Mouse (Mus musculus) midbrain, embryonic 15.5 days (tissue): ENCODE results near the gene Tmem143. TPM values are rescaled to one million over a fixed set of nuclear protein-coding genes. Genes with fewer than 3 reads are reported as not detected.
"Not testable (repeated sequence)": the region's sequence is repeated elsewhere in the genome, so short reads cannot be mapped to it uniquely, and the experiment has no call there.

Experiments
- ATAC-seq: fragments of 200-750 bp; cut with Nextera tagmentation; replicated peaks from 2 replicates; pipeline ENCODE4 v1.8.0; 2017; ENCODE audit warnings: moderate TSS enrichment
- H3K27ac ChIP-seq: fragments of 300-500 bp; sonication (generic); 2 replicates; pipeline ENCODE4 v1.5.1; 2015; ENCODE audit warnings: mild to moderate bottlenecking, inconsistent platforms
- H3K27me3 ChIP-seq: fragments of 300-500 bp; sonication (generic); replicated peaks from 2 replicates; pipeline ENCODE4 v1.6.1; 2015; ENCODE audit warnings: inconsistent platforms
- H3K36me3 ChIP-seq: fragments of 300-500 bp; sonication (generic); replicated peaks from 2 replicates; pipeline ENCODE4 v1.6.1; 2015; ENCODE audit warnings: inconsistent platforms
- H3K4me1 ChIP-seq: fragments of 300-500 bp; sonication (generic); 2 replicates; pipeline ENCODE4 v1.6.1; 2015; ENCODE audit warnings: inconsistent platforms
- H3K4me2 ChIP-seq: fragments of 300-500 bp; sonication (generic); 2 replicates; pipeline ENCODE4 v1.6.1; 2015; ENCODE audit warnings: inconsistent platforms, mild to moderate bottlenecking, moderate library complexity
- H3K4me3 ChIP-seq: fragments of 300-500 bp; sonication (generic); 2 replicates; pipeline ENCODE4 v1.5.1; 2015; ENCODE audit warnings: mild to moderate bottlenecking, inconsistent platforms
- H3K9ac ChIP-seq: fragments of 300-500 bp; sonication (generic); 2 replicates; pipeline ENCODE4 v1.6.1; 2015; ENCODE audit warnings: mild to moderate bottlenecking, inconsistent platforms
- H3K9me3 ChIP-seq: fragments of 300-500 bp; sonication (generic); 2 replicates; pipeline ENCODE4 v1.6.1; 2016; ENCODE audit warnings: inconsistent platforms
- WGBS: fragments of 180-500 bp; shearing (Covaris S2); methylation state at CpG from one replicate; pipeline ENCODE4 v1.1.7; 2015; ENCODE audit warnings: mixed read lengths; 5-methylcytosine and 5-hydroxymethylcytosine counted together
- polyA plus RNA-seq: library from polyadenylated mRNA; unstranded; fragments of >200 nt; fragmentation: Nextera tagmentation; extraction: Ambion mirVana; gene quantifications from 2 replicates; pipeline ENCODE4 v1.2.1, GENCODE M21; 2015

Gene Tmem143
- polyA plus RNA-seq, 1 experiment from 2014 or later = 10.2 TPM

- 0 out of 2 replicates have a peak, but pooled peaks cover 3% of the 10 kb centered on the region for H3K27me3 ChIP-seq
- H3K9ac ChIP-seq = no peak overlapping the region
- H3K4me3 ChIP-seq = no peak overlapping the region
- H3K9me3 ChIP-seq = no peaks in the 10 kb centered on the region
- H3K4me2 ChIP-seq = no peak overlapping the region
- no peak for ATAC-seq
- 57% methylated on average over 14 of the region's 14 CpGs for WGBS
- peaks cover 38% of the 10 kb centered on the region for H3K4me1 ChIP-seq
- no peaks in the 10 kb centered on the region for H3K36me3 ChIP-seq
- no peak overlapping the region for H3K27ac ChIP-seq
Measured at GRCm38 (mm10) chr7:45919083-45919671, 22.4 kb downstream of the Tmem143 start.

- H3K36me3 ChIP-seq = no peaks in the 10 kb centered on the region
- no peaks in the 10 kb centered on the region for H3K9me3 ChIP-seq
- H3K4me1 ChIP-seq = peaks cover 40% of the 10 kb centered on the region
- H3K27ac ChIP-seq = no peak overlapping the region
- H3K27me3 ChIP-seq = 0 out of 2 replicates have a peak, but pooled peaks cover 3% of the 10 kb centered on the region
- no peak overlapping the region for H3K4me3 ChIP-seq
- no peak overlapping the region for H3K9ac ChIP-seq
- ATAC-seq = no peak
- no peak overlapping the region for H3K4me2 ChIP-seq
- WGBS = 90% methylated on average over 4 of the region's 4 CpGs
Measured at GRCm38 (mm10) chr7:45919761-45920160, 23.0 kb downstream of the Tmem143 start.

DNA sequence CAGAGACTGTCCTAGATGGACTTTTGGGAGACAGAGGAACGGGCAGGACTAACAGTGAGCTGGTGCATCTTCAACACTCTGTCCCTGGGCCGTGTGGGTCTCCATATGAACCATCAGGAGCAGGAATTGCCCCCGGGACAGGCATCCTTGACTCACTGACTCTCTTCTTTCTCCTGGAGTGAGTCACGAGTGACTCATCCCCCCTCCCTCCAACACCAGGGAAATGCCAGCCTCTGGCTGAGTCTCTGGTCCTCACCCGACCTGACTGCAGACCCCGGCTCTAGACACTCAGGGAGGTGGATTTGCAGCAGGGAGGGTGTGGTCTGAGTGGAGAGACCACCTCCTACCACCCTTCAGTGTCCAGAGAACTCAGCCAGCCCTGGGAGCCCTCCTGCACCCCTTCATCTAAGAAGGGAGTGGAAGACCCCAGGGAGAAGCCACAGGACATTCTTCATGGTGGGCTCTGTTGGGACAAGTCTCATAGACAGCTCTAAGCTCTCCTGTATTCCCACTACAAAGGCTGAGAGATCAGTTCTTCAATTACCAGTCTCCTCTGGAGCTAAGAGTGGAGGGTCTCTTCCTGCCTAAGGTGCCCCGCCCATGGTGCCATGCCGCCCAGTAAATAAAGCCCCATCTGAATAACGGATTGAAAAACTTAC, 24.0 kb downstream of the Tmem143 start:
- Histone ChIP-seq H3K9ac (no peak overlapping the region), H3K4me2 (0 out of 2 replicates have a peak overlapping the region, but pooled peaks have one; percentile 3), H3K4me3 (peak overlapping the region; percentile 2; the same call in 1 of the 2 replicates), H3K4me1 (peaks cover 36% of the 10 kb centered on the region), H3K36me3 (no peaks in the 10 kb centered on the region), H3K27ac (no peak overlapping the region), H3K9me3 (no peaks in the 10 kb centered on the region), H3K27me3 (0 out of 2 replicates have a peak, but pooled peaks cover 3% of the 10 kb centered on the region)
- WGBS = 59% methylated on average over 9 of the region's 9 CpGs
- no peak for ATAC-seq

DNA sequence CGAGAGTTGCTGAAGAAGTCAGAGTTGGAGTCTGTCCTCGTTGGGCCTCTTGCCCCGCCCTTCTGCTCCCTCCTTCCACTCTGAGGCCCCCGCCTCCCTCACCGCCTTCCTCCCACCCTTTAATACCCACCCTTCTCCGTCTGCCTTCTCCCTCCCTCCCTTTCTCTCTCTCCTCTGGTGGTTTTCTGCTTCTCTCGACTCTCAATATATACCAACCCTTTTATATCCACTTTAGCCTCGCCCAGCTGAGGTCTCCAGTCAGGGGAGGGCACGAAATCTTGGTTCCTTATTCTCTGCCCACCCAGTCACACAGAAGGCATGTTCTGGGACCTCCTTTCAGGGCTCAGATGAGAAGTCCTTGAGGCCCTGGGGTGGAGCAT, 24.5 kb downstream of the Tmem143 start, which contains the start of gene Emp3:
Gene Emp3 (minus strand): TSS at position 163 of the 380 bp plus-strand sequence.
- 48% methylated on average over 9 of the region's 9 CpGs for WGBS
- Histone ChIP-seq H3K4me1 (peaks cover 31% of the 10 kb centered on the region), H3K9me3 (no peaks in the 10 kb centered on the region), H3K4me3 (peak within 1 kb of the TSS; percentile 2; the same call in 1 of the 2 replicates), H3K27me3 (0 out of 2 replicates have a peak, but pooled peaks cover 3% of the 10 kb centered on the region), H3K9ac (no peak within 1 kb of the TSS), H3K27ac (0 out of 2 replicates have a peak within 1 kb of the TSS, but pooled peaks have one; percentile 80), H3K36me3 (no peaks in the 10 kb centered on the region), H3K4me2 (0 out of 2 replicates have a peak within 1 kb of the TSS, but pooled peaks have one; percentile 3)
- ATAC-seq = no peak

DNA sequence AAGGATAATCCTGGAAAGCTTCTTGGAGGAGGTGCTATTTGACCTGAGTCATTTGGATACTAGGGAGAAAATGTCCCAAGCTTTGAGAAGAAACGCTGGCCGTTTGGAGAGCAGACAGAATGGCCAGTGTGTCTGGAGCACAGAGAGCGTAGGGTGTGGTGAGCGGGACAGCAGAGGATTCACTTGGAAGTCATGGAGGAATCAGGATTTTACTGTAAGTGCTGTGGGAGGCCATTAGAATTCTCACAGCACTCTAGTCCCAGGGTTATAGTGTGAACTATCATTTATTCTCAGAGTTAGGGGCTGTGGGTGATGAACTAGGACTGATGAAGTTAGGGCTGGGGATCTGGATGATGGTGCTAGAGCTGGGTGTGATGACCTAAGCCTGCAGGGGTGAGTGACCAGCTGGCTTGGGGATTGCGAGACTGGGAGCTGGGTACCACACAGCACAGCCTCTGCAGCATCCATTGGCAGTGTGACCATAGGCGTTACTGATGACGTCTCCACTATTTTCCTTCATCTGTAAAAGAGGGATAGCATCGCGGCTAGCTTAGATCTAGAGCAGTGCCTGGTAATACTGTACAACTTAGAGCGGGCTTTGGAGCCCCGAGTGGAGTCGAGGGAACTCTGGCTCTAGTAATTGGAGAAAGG, 25.3 kb downstream of the Tmem143 start:
- H3K4me1 ChIP-seq = peaks cover 22% of the 10 kb centered on the region
- H3K27ac ChIP-seq = peak overlapping the region; percentile 80; the same call in 1 of the 2 replicates
- H3K4me2 ChIP-seq = no peak overlapping the region
- ATAC-seq = no peak
- H3K9me3 ChIP-seq = no peaks in the 10 kb centered on the region
- H3K4me3 ChIP-seq = no peak overlapping the region
- no peak overlapping the region for H3K9ac ChIP-seq
- WGBS = 90% methylated on average over 12 of the region's 12 CpGs
- no peaks in the 10 kb centered on the region for H3K36me3 ChIP-seq
- 0 out of 2 replicates have a peak, but pooled peaks cover 3% of the 10 kb centered on the region for H3K27me3 ChIP-seq

DNA sequence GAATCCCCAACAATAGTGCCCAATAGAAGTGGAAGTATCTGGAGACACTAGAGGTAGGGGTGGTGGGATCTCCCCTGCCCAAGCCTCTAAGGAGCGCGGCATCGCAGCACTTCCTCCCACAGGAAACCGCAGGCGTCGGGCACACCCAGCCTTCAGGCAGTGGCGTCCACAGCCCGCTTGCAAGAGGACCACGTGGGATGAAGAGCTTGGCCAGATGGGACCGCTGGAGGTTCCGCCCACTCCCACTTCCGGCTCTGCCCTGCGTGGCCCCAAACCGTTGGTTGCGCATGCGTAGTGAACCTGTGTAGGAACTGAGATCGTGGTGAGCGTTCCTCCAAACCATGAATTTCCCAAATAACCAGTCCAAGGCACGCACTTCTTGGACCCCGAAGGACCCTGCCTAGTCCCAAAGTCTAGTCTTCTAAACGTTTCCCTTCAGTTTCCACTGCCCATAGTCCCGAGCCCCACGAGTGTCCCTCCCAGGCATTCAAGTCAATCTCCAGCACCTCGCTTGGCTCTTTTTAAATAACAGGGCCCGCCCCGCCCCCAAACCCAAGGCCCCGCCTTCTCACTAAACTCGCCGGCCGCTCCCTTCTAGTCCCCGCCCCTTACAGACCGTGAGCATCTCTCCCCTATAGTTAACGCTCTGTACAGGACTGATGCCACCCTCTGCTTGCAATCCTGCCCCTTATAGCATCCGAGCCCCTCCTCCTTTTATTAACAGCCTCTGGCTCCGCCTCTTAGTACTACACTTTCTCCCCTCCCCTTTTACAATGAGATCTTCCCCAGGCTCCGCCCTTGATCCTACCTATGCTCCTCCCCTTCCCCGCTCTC, 26.4 kb downstream of the Tmem143 start:
- Histone ChIP-seq H3K36me3 (no peaks in the 10 kb centered on the region), H3K9ac (peak overlapping the region; percentile 46), H3K4me3 (peak overlapping the region; percentile 49), H3K27me3 (peaks cover 8% of the 10 kb centered on the region; the same call in 1 of the 2 replicates), H3K4me1 (peaks cover 15% of the 10 kb centered on the region), H3K9me3 (no peaks in the 10 kb centered on the region), H3K27ac (peak overlapping the region; percentile 80), H3K4me2 (peak overlapping the region; percentile 83)
- peak; percentile 91 for ATAC-seq
- under 1% methylated on average over 37 of the region's 37 CpGs for WGBS

GRCm38 (mm10) chr7:45923762-45924428, 27.2 kb downstream of the Tmem143 start, which contains the start of gene Ccdc114:
Gene Ccdc114 (plus strand): TSS chr7:45924072.
- Histone ChIP-seq H3K27me3 (peaks cover 10% of the 10 kb centered on the region; the same call in 1 of the 2 replicates), H3K9me3 (no peaks in the 10 kb centered on the region), H3K4me1 (peaks cover 15% of the 10 kb centered on the region), H3K27ac (peak within 1 kb of the TSS; percentile 80), H3K4me3 (peak within 1 kb of the TSS; percentile 49), H3K9ac (peak within 1 kb of the TSS; percentile 46), H3K4me2 (peak within 1 kb of the TSS; percentile 83), H3K36me3 (no peaks in the 10 kb centered on the region)
- WGBS = 4% methylated on average over 24 of the region's 24 CpGs
- peak; percentile 55 for ATAC-seq

GRCm38 (mm10) chr7:45924429-45924816, 27.7 kb downstream of the Tmem143 start:
- no peaks in the 10 kb centered on the region for H3K36me3 ChIP-seq
- 14% methylated on average over 14 of the region's 14 CpGs for WGBS
- no peak for ATAC-seq
- no peaks in the 10 kb centered on the region for H3K9me3 ChIP-seq
- H3K4me2 ChIP-seq = peak overlapping the region; percentile 83
- peaks cover 15% of the 10 kb centered on the region for H3K4me1 ChIP-seq
- H3K27ac ChIP-seq = no peak overlapping the region
- H3K27me3 ChIP-seq = peaks cover 8% of the 10 kb centered on the region; the same call in 1 of the 2 replicates
- peak overlapping the region; percentile 49 for H3K4me3 ChIP-seq
- H3K9ac ChIP-seq = no peak overlapping the region

- no peaks in the 10 kb centered on the region for H3K36me3 ChIP-seq
- peaks cover 7% of the 10 kb centered on the region; the same call in 1 of the 2 replicates for H3K4me1 ChIP-seq
- 14% methylated on average over 18 of the region's 23 CpGs for WGBS
- no peak overlapping the region for H3K4me3 ChIP-seq
- no peak overlapping the region for H3K9ac ChIP-seq
- peaks cover 8% of the 10 kb centered on the region; the same call in 1 of the 2 replicates for H3K27me3 ChIP-seq
- H3K4me2 ChIP-seq = peak overlapping the region; percentile 35
- ATAC-seq = no peak
- no peaks in the 10 kb centered on the region for H3K9me3 ChIP-seq
- no peak overlapping the region for H3K27ac ChIP-seq
Measured at GRCm38 (mm10) chr7:45928626-45929295, 32.0 kb downstream of the Tmem143 start.

GRCm38 (mm10) chr7:45929688-45930087, 32.9 kb downstream of the Tmem143 start:
- Histone ChIP-seq H3K9ac (no peak overlapping the region), H3K4me2 (no peak overlapping the region), H3K27me3 (peaks cover 8% of the 10 kb centered on the region; the same call in 1 of the 2 replicates), H3K36me3 (no peaks in the 10 kb centered on the region), H3K9me3 (no peaks in the 10 kb centered on the region), H3K4me3 (no peak overlapping the region), H3K4me1 (no peaks in the 10 kb centered on the region), H3K27ac (no peak overlapping the region)
- 96% methylated on average over 1 of the region's 1 CpGs for WGBS
- ATAC-seq = no peak

GRCm38 (mm10) chr7:45933766-45934165, 37.0 kb downstream of the Tmem143 start:
- 92% methylated on average over 12 of the region's 12 CpGs for WGBS
- H3K9me3 ChIP-seq, ATAC-seq: not testable (repeated sequence)

More at GRCm38 (mm10) chr7:45933766-45934165, 37.0 kb downstream of the Tmem143 start:
- not testable (repeated sequence) for H3K9ac ChIP-seq, H3K27ac ChIP-seq, H3K4me3 ChIP-seq, H3K36me3 ChIP-seq, H3K27me3 ChIP-seq, H3K4me1 ChIP-seq, H3K4me2 ChIP-seq
